Mouse (Mus musculus) left cerebral cortex, postnatal 4 days (tissue): ENCODE results near the gene C5ar2. TPM values are rescaled to one million over a fixed set of nuclear protein-coding genes. Genes with fewer than 3 reads are reported as not detected.
"Not testable (repeated sequence)": the region's sequence is repeated elsewhere in the genome, so short reads cannot be mapped to it uniquely, and the experiment has no call there.

ENCODE experiments used
- DNase-seq: peaks from one replicate; pipeline ENCODE4 v3.0.0-alpha.2; 2022
- intact Hi-C: fragments of 180-260 bp; cut with DNase I; formaldehyde crosslinking; loops from one replicate; pipeline ENCODE4 v1.15.1; 2025
- total RNA-seq, 2 experiments: library from RNA; stranded (reverse); gene quantifications; 2 replicates each; pipeline ENCODE4 v1.2.3; 2021

C5ar2 gene
- total RNA-seq, 2 experiments from 2014 or later, result 0.14 to 0.30 TPM

- intact Hi-C loops, result no loop called here
- DNase-seq, result no peak
Measured at GRCm38 (mm10) chr7:16259110-16259590, 15.2 kb upstream of the C5ar2 start, which contains the start of gene C5ar1. C5ar1 (minus strand) TSS chr7:16259540.

- no peak for DNase-seq
- intact Hi-C loops, result no loop called here
Measured at GRCm38 (mm10) chr7:16257830-16258229, 13.9 kb upstream of the C5ar2 start.

GRCm38 (mm10) chr7:16255963-16256362, 12.0 kb upstream of the C5ar2 start:
- DNase-seq, intact Hi-C loops: not testable (repeated sequence)

- intact Hi-C loops, result no loop called here
- no peak for DNase-seq
Measured at GRCm38 (mm10) chr7:16254195-16254594, 10.2 kb upstream of the C5ar2 start.

- intact Hi-C loops, result no loop called here
- no peak for DNase-seq
Measured at GRCm38 (mm10) chr7:16250687-16251086, 6.7 kb upstream of the C5ar2 start.

GRCm38 (mm10) chr7:16245958-16246357, 2.0 kb upstream of the C5ar2 start:
- intact Hi-C loops, result no loop called here
- no peak for DNase-seq

- no peak for DNase-seq
- intact Hi-C loops, result no loop called here
Measured at GRCm38 (mm10) chr7:16242198-16242597, 1.8 kb downstream of the C5ar2 start.

GRCm38 (mm10) chr7:16241787-16242186, 2.2 kb downstream of the C5ar2 start:
- intact Hi-C loops, result no loop called here
- no peak for DNase-seq

- intact Hi-C loops, result no loop called here
- no peak for DNase-seq
Measured at GRCm38 (mm10) chr7:16240978-16241303, 3.0 kb downstream of the C5ar2 start.

- intact Hi-C loops, result no loop called here
- DNase-seq, result no peak
Measured at GRCm38 (mm10) chr7:16240281-16240977, 3.5 kb downstream of the C5ar2 start.

- DNase-seq, result no peak
- intact Hi-C loops, result no loop called here
Measured at GRCm38 (mm10) chr7:16239554-16239997, 4.4 kb downstream of the C5ar2 start.

- intact Hi-C loops, result no loop called here
- no peak for DNase-seq
Measured at GRCm38 (mm10) chr7:16229869-16230268, 14.1 kb downstream of the C5ar2 start.

- intact Hi-C loops, result no loop called here
- DNase-seq, result peak; percentile 96
Measured at GRCm38 (mm10) chr7:16221582-16222272, 22.2 kb downstream of the C5ar2 start, which contains the start of gene Dhx34. Dhx34 (minus strand) TSS chr7:16222037.

GRCm38 (mm10) chr7:16213986-16214385, 30.0 kb downstream of the C5ar2 start:
- DNase-seq, result no peak
- intact Hi-C loops, result no loop called here

GRCm38 (mm10) chr7:16213196-16213595, 30.8 kb downstream of the C5ar2 start:
- no peak for DNase-seq
- intact Hi-C loops, result no loop called here

GRCm38 (mm10) chr7:16210862-16211365, 33.0 kb downstream of the C5ar2 start:
- no peak for DNase-seq
- intact Hi-C loops, result no loop called here

- intact Hi-C loops, result no loop called here
- no peak for DNase-seq
Measured at GRCm38 (mm10) chr7:16208781-16209665, 34.9 kb downstream of the C5ar2 start.

GRCm38 (mm10) chr7:16207496-16207895, 36.5 kb downstream of the C5ar2 start:
- no peak for DNase-seq
- intact Hi-C loops, result no loop called here

- intact Hi-C loops, result no loop called here
- no peak for DNase-seq
Measured at GRCm38 (mm10) chr7:16207076-16207475, 36.9 kb downstream of the C5ar2 start.

- no peak for DNase-seq
- intact Hi-C loops, result no loop called here
Measured at GRCm38 (mm10) chr7:16204791-16205190, 39.2 kb downstream of the C5ar2 start.

- intact Hi-C loops, result no loop called here
- no peak for DNase-seq
Measured at GRCm38 (mm10) chr7:16203505-16203903, 40.5 kb downstream of the C5ar2 start.
